Mouse (Mus musculus): Measurements from ENCODE around the gene Lrrc57.

- TF ChIP-seq CTCF (IDR thresholded peaks at IDR 0.05; ENCODE audit: low read depth) = no peak
- no peak for TF ChIP-seq EP300 (IDR thresholded peaks at IDR 0.05; ENCODE audit: low read depth)
These were observed 47.8 kb downstream of the Lrrc57 start for GRCm38 (mm10) chr2:120561524-120561923.
